Mouse (Mus musculus) hindbrain, embryonic 16.5 days (tissue): ENCODE measurements at regions not wholly inside any gene's neighbourhood (a gene's known extent, or its start where the extent isn't known, plus 50 kb on each side); places are given as distances from the start of the nearest gene placed in this dataset.

ENCODE experiments used
- ATAC-seq: fragments of 200-750 bp; cut with Nextera tagmentation; 2 replicates; pipeline ENCODE4 v1.8.0; 2017; ENCODE audit warnings: moderate TSS enrichment, moderate library complexity
- H3K27ac ChIP-seq: fragments of 300-500 bp; sonication (generic); 2 replicates; pipeline ENCODE4 v1.5.1; 2014; ENCODE audit warnings: low read depth, mild to moderate bottlenecking, control low read depth, low read length, moderate library complexity
- H3K27me3 ChIP-seq: fragments of 300-500 bp; sonication (generic); replicated peaks from 2 replicates; pipeline ENCODE4 v1.6.1; 2014; ENCODE audit warnings: low read length; ENCODE audit not compliant: control insufficient read depth, insufficient read depth
- H3K36me3 ChIP-seq: fragments of 300-500 bp; sonication (generic); 2 replicates; pipeline ENCODE4 v1.6.1; 2014; ENCODE audit warnings: mild to moderate bottlenecking, low read length, moderate library complexity, mixed read lengths; ENCODE audit not compliant: control insufficient read depth, insufficient read depth
- H3K4me1 ChIP-seq: fragments of 300-500 bp; sonication (generic); 2 replicates; pipeline ENCODE4 v1.6.1; 2014; ENCODE audit warnings: low read depth, low read length; ENCODE audit not compliant: control insufficient read depth, insufficient read depth
- H3K4me2 ChIP-seq: fragments of 300-500 bp; sonication (generic); 2 replicates; pipeline ENCODE4 v1.6.1; 2014; ENCODE audit warnings: mild to moderate bottlenecking, low read length, control low read depth, moderate library complexity
- H3K4me3 ChIP-seq: fragments of 300-500 bp; sonication (generic); 2 replicates; pipeline ENCODE4 v1.5.1; 2014; ENCODE audit warnings: mild to moderate bottlenecking, low read length, control low read depth, moderate library complexity
- H3K9ac ChIP-seq: fragments of 300-500 bp; sonication (generic); 2 replicates; pipeline ENCODE4 v1.6.1; 2014; ENCODE audit warnings: low read depth, mild to moderate bottlenecking, control low read depth, low read length, moderate library complexity
- H3K9me3 ChIP-seq: fragments of 300-500 bp; sonication (generic); 2 replicates; pipeline ENCODE4 v1.6.1; 2014; ENCODE audit warnings: mild to moderate bottlenecking, low read length, moderate library complexity; ENCODE audit not compliant: control insufficient read depth
- WGBS: fragments of 180-500 bp; shearing (Covaris S2); extraction: QIAGEN DNeasy Blood & Tissue Kit; methylation state at CpG from one replicate; pipeline ENCODE4 v1.1.7; 2014; 5-methylcytosine and 5-hydroxymethylcytosine counted together

DNA sequence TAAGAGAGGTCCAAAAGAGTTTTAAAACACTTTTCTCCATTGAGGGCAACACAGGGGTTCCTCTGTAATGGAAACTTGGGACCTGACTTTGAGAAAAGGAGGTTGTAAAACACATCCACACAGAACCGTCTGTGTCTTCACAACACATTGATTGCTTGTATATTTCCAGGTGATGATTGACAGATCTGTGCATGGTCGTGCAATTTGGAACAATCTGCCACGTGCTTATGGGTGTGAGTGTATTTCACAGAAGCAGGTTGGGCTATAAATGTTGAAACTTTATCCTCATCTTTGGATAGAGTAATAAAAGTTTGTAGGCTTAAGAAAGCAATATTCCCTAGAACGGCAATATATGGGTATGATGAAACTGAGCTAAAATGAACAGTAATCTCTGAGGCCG is 559.5 kb upstream of the Plxna2 start:
- no peaks in the 10 kb centered on the region for H3K9me3 ChIP-seq
- no peaks in the 10 kb centered on the region for H3K4me1 ChIP-seq
- H3K27me3 ChIP-seq = no peaks in the 10 kb centered on the region
- H3K4me3 ChIP-seq = no peak overlapping the region
- no peak overlapping the region for H3K27ac ChIP-seq
- H3K36me3 ChIP-seq = no peaks in the 10 kb centered on the region
- 83% methylated on average over 5 of the region's 5 CpGs for WGBS
- no peak overlapping the region for H3K4me2 ChIP-seq
- no peak for ATAC-seq
- H3K9ac ChIP-seq = no peak overlapping the region

GRCm38 (mm10) chr1:194056544-194056943 is 561.5 kb upstream of the Plxna2 start:
- Histone ChIP-seq H3K27ac (no peak overlapping the region), H3K27me3 (no peaks in the 10 kb centered on the region), H3K4me3 (no peak overlapping the region), H3K36me3 (no peaks in the 10 kb centered on the region), H3K9me3 (no peaks in the 10 kb centered on the region), H3K4me1 (no peaks in the 10 kb centered on the region), H3K4me2 (no peak overlapping the region), H3K9ac (no peak overlapping the region)
- no peak for ATAC-seq
- WGBS = 10% methylated on average over 1 of the region's 1 CpGs

DNA sequence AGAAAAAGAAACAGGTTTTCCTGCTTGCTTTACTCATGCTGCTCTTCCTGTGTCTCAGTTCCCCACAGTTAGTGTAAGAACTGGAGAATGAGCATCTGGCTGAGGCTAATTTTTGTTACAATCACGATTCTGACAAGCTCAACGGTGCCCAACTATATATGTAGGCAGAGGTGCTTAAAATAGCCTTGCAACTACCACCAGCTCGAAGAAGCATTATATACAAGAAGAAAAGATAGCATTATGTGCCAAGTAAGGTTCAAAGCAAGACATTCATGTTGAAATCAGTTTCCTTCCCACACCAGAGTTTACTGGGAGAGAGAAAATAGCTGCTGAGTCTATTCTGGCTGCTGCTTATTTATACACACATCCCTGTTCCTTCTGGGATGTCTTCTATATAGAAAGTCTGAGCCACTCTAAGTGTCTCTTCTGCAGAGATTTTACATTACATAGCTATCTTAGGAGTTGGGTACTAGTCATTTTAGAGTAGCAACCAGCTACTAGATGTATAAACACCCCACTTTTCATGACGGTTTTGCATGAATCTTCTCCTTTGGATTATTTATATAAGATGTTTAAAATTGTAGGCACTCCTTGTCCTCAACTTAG is 568.2 kb upstream of the Plxna2 start:
- H3K36me3 ChIP-seq = no peaks in the 10 kb centered on the region
- WGBS = 77% methylated on average over 4 of the region's 4 CpGs
- no peaks in the 10 kb centered on the region for H3K27me3 ChIP-seq
- H3K4me2 ChIP-seq = no peak overlapping the region
- ATAC-seq = no peak
- H3K9me3 ChIP-seq = no peaks in the 10 kb centered on the region
- H3K4me1 ChIP-seq = no peaks in the 10 kb centered on the region
- no peak overlapping the region for H3K27ac ChIP-seq
- no peak overlapping the region for H3K4me3 ChIP-seq
- no peak overlapping the region for H3K9ac ChIP-seq

- Histone ChIP-seq H3K4me1 (peaks cover 3% of the 10 kb centered on the region), H3K4me3 (no peak overlapping the region), H3K36me3 (no peaks in the 10 kb centered on the region), H3K9me3 (no peaks in the 10 kb centered on the region), H3K27me3 (no peaks in the 10 kb centered on the region), H3K9ac (no peak overlapping the region), H3K4me2 (no peak overlapping the region), H3K27ac (0 out of 2 replicates have a peak overlapping the region, but pooled peaks have one; percentile 10)
- ATAC-seq = no peak
- 29% methylated on average over 8 of the region's 8 CpGs for WGBS
Observed at GRCm38 (mm10) chr1:194041393-194042352, 576.3 kb upstream of the Plxna2 start.

GRCm38 (mm10) chr1:194038711-194039110 is 579.3 kb upstream of the Plxna2 start:
- H3K27me3 ChIP-seq = no peaks in the 10 kb centered on the region
- no peak overlapping the region for H3K27ac ChIP-seq
- H3K4me1 ChIP-seq = peaks cover 3% of the 10 kb centered on the region
- H3K9ac ChIP-seq = no peak overlapping the region
- H3K4me3 ChIP-seq = no peak overlapping the region
- ATAC-seq = no peak
- no peak overlapping the region for H3K4me2 ChIP-seq
- H3K9me3 ChIP-seq = no peaks in the 10 kb centered on the region
- no peaks in the 10 kb centered on the region for H3K36me3 ChIP-seq

DNA sequence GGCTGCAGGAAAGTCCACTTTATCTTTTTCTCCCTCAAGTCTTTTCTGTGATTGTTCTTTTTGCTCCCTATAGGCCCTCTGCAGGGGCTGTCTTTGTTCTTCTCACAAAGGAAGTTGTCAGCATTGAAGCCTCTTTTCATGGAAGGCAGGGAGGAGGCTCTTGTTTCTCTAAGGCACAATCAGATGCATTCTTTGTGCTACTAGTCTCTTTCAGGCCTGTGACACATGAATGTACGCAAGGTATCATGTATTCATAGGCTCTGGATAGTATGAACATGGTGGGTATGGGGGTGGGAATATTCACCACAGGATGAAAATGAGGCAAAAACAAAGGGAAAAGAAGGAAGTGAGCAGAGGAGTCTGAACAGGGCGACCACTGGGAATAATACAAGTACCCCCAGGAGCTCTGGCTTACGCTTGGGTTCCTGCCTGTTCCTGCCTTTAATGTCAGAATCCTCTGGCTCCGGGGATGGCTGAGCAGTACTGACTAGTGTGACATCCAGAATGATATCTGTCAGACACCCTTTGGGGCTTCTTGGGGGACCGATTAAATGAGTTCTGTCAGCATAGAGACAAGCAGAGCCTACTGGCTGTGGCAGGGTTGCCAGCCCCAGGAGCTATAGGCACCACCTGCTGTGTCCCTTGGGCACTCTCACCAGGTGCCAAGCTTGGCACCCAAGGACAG is 583.7 kb upstream of the Plxna2 start:
- Histone ChIP-seq H3K4me3 (no peak overlapping the region), H3K4me2 (no peak overlapping the region), H3K4me1 (no peaks in the 10 kb centered on the region), H3K36me3 (no peaks in the 10 kb centered on the region), H3K9ac (no peak overlapping the region), H3K27ac (no peak overlapping the region), H3K9me3 (no peaks in the 10 kb centered on the region), H3K27me3 (no peaks in the 10 kb centered on the region)
- WGBS = 12% methylated on average over 5 of the region's 5 CpGs
- ATAC-seq = no peak

GRCm38 (mm10) chr1:194032603-194033002 is 585.4 kb upstream of the Plxna2 start:
- H3K27ac ChIP-seq = no peak overlapping the region
- no peak for ATAC-seq
- no peak overlapping the region for H3K9ac ChIP-seq
- WGBS = 100% methylated on average over 1 of the region's 1 CpGs
- no peaks in the 10 kb centered on the region for H3K4me1 ChIP-seq
- H3K27me3 ChIP-seq = no peaks in the 10 kb centered on the region
- no peaks in the 10 kb centered on the region for H3K36me3 ChIP-seq
- no peak overlapping the region for H3K4me3 ChIP-seq
- H3K9me3 ChIP-seq = no peaks in the 10 kb centered on the region
- H3K4me2 ChIP-seq = no peak overlapping the region

DNA sequence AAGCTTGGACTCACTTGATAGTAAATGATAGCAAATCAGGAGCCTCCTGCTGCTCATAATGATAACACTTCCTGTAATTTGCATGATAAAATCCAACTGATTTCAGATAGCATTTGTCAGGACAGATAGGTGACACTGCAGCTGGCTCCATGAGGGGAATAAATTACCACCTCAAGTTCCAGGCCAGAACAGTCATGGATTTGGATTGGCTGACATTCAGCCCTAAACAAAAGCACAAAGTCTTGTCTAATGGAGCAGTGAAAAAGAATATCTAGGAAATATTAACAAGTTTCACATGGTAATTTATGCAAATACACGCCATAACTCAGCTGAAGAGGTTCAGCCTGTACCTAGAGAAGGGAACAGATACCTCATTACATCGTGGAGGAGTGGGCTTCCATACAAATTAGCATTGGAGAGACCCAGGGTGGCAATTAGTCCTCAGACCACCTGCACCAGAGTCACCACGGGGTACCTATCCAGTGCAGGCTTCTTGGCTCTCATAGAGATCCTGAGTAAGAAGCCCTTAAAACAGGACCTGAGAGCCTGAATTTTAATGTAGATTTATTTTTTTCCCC is 587.3 kb upstream of the Plxna2 start:
- 0 out of 2 replicates have a peak, but pooled peaks have one; percentile 20 for ATAC-seq
- H3K4me3 ChIP-seq = no peak overlapping the region
- 45% methylated on average over 3 of the region's 3 CpGs for WGBS
- H3K4me2 ChIP-seq = no peak overlapping the region
- H3K27ac ChIP-seq = no peak overlapping the region
- H3K4me1 ChIP-seq = no peaks in the 10 kb centered on the region
- no peaks in the 10 kb centered on the region for H3K27me3 ChIP-seq
- no peak overlapping the region for H3K9ac ChIP-seq
- no peaks in the 10 kb centered on the region for H3K9me3 ChIP-seq
- H3K36me3 ChIP-seq = no peaks in the 10 kb centered on the region
